Mouse (Mus musculus) intestine, embryonic 15.5 days (tissue): ENCODE measurements around the gene Thra. TPM values are rescaled to one million over a fixed set of nuclear protein-coding genes. Genes with fewer than 3 reads are reported as not detected.
A peak's percentile ranks its signal among the peaks of the same experiment; 100 is the strongest.
"Not testable (repeated sequence)": the region's sequence is repeated elsewhere in the genome, so short reads cannot be mapped to it uniquely, and the experiment has no call there.

Experiments used
- ATAC-seq: fragments of 200-750 bp; cut with Nextera tagmentation; 2 replicates; pipeline ENCODE4 v1.8.0; 2017; ENCODE audit warnings: moderate TSS enrichment, moderate library complexity
- H3K27ac ChIP-seq: fragments of 300-500 bp; sonication (generic); 2 replicates; pipeline ENCODE4 v1.5.1; 2015; ENCODE audit warnings: mild to moderate bottlenecking, inconsistent platforms
- H3K27me3 ChIP-seq: fragments of 300-500 bp; sonication (generic); replicated peaks from 2 replicates; pipeline ENCODE4 v1.6.1; 2015; ENCODE audit warnings: inconsistent platforms
- H3K36me3 ChIP-seq: fragments of 300-500 bp; sonication (generic); 2 replicates; pipeline ENCODE4 v1.6.1; 2015; ENCODE audit warnings: inconsistent platforms
- H3K4me1 ChIP-seq: fragments of 300-500 bp; sonication (generic); replicated peaks from 2 replicates; pipeline ENCODE4 v1.6.1; 2015; ENCODE audit warnings: inconsistent platforms
- H3K4me2 ChIP-seq: fragments of 300-500 bp; sonication (generic); replicated peaks from 2 replicates; pipeline ENCODE4 v1.6.1; 2015; ENCODE audit warnings: mild to moderate bottlenecking, inconsistent platforms
- H3K4me3 ChIP-seq: fragments of 300-500 bp; sonication (generic); replicated peaks from 2 replicates; pipeline ENCODE4 v1.5.1; 2015; ENCODE audit warnings: inconsistent platforms
- H3K9ac ChIP-seq: fragments of 300-500 bp; sonication (generic); 2 replicates; pipeline ENCODE4 v1.6.1; 2015; ENCODE audit warnings: inconsistent platforms
- H3K9me3 ChIP-seq: fragments of 300-500 bp; sonication (generic); 2 replicates; pipeline ENCODE4 v1.6.1; 2016; ENCODE audit warnings: inconsistent platforms
- WGBS: fragments of 180-500 bp; shearing (Covaris S2); methylation state at CpG from one replicate; pipeline ENCODE4 v1.1.7; 2015; 5-methylcytosine and 5-hydroxymethylcytosine counted together
- polyA plus RNA-seq: library from polyadenylated mRNA; unstranded; fragments of >200 nt; fragmentation: Nextera tagmentation; extraction: Ambion mirVana; gene quantifications from 2 replicates; pipeline ENCODE4 v1.2.1, GENCODE M21; 2015

Gene Thra
- polyA plus RNA-seq, 1 experiment from 2014 or later: 42.7 TPM

- Histone ChIP-seq H3K9me3 (no peaks in the 10 kb centered on the region), H3K9ac (no peak overlapping the region), H3K36me3 (peaks cover 31% of the 10 kb centered on the region), H3K4me2 (peak overlapping the region; percentile 24), H3K27me3 (no peaks in the 10 kb centered on the region), H3K4me1 (peaks cover 25% of the 10 kb centered on the region), H3K4me3 (no peak overlapping the region), H3K27ac (peak overlapping the region; percentile 74; the same call in 1 of the 2 replicates)
- WGBS: 78% methylated on average over 22 of the region's 22 CpGs
- ATAC-seq: 0 out of 2 replicates have a peak, but pooled peaks have one; percentile 18
Observed at GRCm38 (mm10) chr11:98707401-98708281, 32.8 kb upstream of the Thra start.

- H3K27me3 ChIP-seq: no peaks in the 10 kb centered on the region
- H3K4me3 ChIP-seq: no peak overlapping the region
- H3K36me3 ChIP-seq: peaks cover 36% of the 10 kb centered on the region
- H3K9me3 ChIP-seq: no peaks in the 10 kb centered on the region
- H3K4me2 ChIP-seq: peak overlapping the region; percentile 24
- H3K27ac ChIP-seq: peak overlapping the region; percentile 74
- peak; percentile 37; the same call in 1 of the 2 replicates for ATAC-seq
- 66% methylated on average over 19 of the region's 19 CpGs for WGBS
- no peak overlapping the region for H3K9ac ChIP-seq
- H3K4me1 ChIP-seq: peaks cover 25% of the 10 kb centered on the region
Observed at GRCm38 (mm10) chr11:98708282-98708956, 32.0 kb upstream of the Thra start.

GRCm38 (mm10) chr11:98709001-98709741 lies 31.3 kb upstream of the Thra start:
- Histone ChIP-seq H3K9ac (no peak overlapping the region), H3K27ac (peak overlapping the region; percentile 74), H3K9me3 (no peaks in the 10 kb centered on the region), H3K27me3 (no peaks in the 10 kb centered on the region), H3K4me3 (no peak overlapping the region), H3K4me2 (no peak overlapping the region), H3K36me3 (peaks cover 41% of the 10 kb centered on the region), H3K4me1 (peaks cover 25% of the 10 kb centered on the region)
- WGBS: 59% methylated on average over 26 of the region's 26 CpGs
- peak; percentile 60 for ATAC-seq

- H3K27me3 ChIP-seq: no peaks in the 10 kb centered on the region
- no peak overlapping the region for H3K4me3 ChIP-seq
- no peak overlapping the region for H3K4me2 ChIP-seq
- 53% methylated on average over 12 of the region's 12 CpGs for WGBS
- ATAC-seq: peak; percentile 49
- no peak overlapping the region for H3K9ac ChIP-seq
- peaks cover 25% of the 10 kb centered on the region for H3K4me1 ChIP-seq
- no peak overlapping the region for H3K27ac ChIP-seq
- no peaks in the 10 kb centered on the region for H3K9me3 ChIP-seq
- H3K36me3 ChIP-seq: peaks cover 43% of the 10 kb centered on the region
Observed at GRCm38 (mm10) chr11:98710416-98711045, 29.9 kb upstream of the Thra start.

- no peaks in the 10 kb centered on the region for H3K27me3 ChIP-seq
- 82% methylated on average over 4 of the region's 4 CpGs for WGBS
- no peaks in the 10 kb centered on the region for H3K9me3 ChIP-seq
- H3K4me1 ChIP-seq: peaks cover 25% of the 10 kb centered on the region
- H3K27ac ChIP-seq: no peak overlapping the region
- H3K9ac ChIP-seq: no peak overlapping the region
- no peak overlapping the region for H3K4me3 ChIP-seq
- peaks cover 42% of the 10 kb centered on the region for H3K36me3 ChIP-seq
- no peak for ATAC-seq
- no peak overlapping the region for H3K4me2 ChIP-seq
Observed at GRCm38 (mm10) chr11:98711046-98711434, 29.4 kb upstream of the Thra start.

- not testable (repeated sequence) for H3K27me3 ChIP-seq, H3K4me2 ChIP-seq, H3K9me3 ChIP-seq, H3K27ac ChIP-seq, ATAC-seq, H3K4me3 ChIP-seq, H3K9ac ChIP-seq
- Histone ChIP-seq H3K4me1 (peaks cover 25% of the 10 kb centered on the region), H3K36me3 (peaks cover 33% of the 10 kb centered on the region)
- 88% methylated on average over 6 of the region's 6 CpGs for WGBS
Observed at GRCm38 (mm10) chr11:98712009-98712408, 28.4 kb upstream of the Thra start.

- 79% methylated on average over 12 of the region's 12 CpGs for WGBS
- Histone ChIP-seq H3K9ac (no peak overlapping the region), H3K4me3 (no peak overlapping the region), H3K36me3 (peaks cover 35% of the 10 kb centered on the region), H3K9me3 (no peaks in the 10 kb centered on the region), H3K27ac (no peak overlapping the region), H3K4me1 (peaks cover 20% of the 10 kb centered on the region), H3K4me2 (no peak overlapping the region), H3K27me3 (no peaks in the 10 kb centered on the region)
- no peak for ATAC-seq
Observed at GRCm38 (mm10) chr11:98713703-98714102, 26.7 kb upstream of the Thra start.

GRCm38 (mm10) chr11:98715946-98716345 lies 24.5 kb upstream of the Thra start:
- 94% methylated on average over 9 of the region's 9 CpGs for WGBS
- no peak overlapping the region for H3K9ac ChIP-seq
- no peak overlapping the region for H3K4me3 ChIP-seq
- H3K27ac ChIP-seq: no peak overlapping the region
- H3K4me1 ChIP-seq: 0 out of 2 replicates have a peak, but pooled peaks cover 2% of the 10 kb centered on the region
- no peaks in the 10 kb centered on the region for H3K27me3 ChIP-seq
- no peak for ATAC-seq
- no peak overlapping the region for H3K4me2 ChIP-seq
- peaks cover 38% of the 10 kb centered on the region for H3K36me3 ChIP-seq
- H3K9me3 ChIP-seq: no peaks in the 10 kb centered on the region

GRCm38 (mm10) chr11:98717904-98718303 lies 22.5 kb upstream of the Thra start:
- 0 out of 2 replicates have a peak overlapping the region, but pooled peaks have one; percentile 17 for H3K27ac ChIP-seq
- 29% methylated on average over 13 of the region's 13 CpGs for WGBS
- H3K36me3 ChIP-seq: peaks cover 29% of the 10 kb centered on the region
- H3K4me2 ChIP-seq: no peak overlapping the region
- H3K4me1 ChIP-seq: peaks cover 13% of the 10 kb centered on the region; the same call in 1 of the 2 replicates
- H3K4me3 ChIP-seq: no peak overlapping the region
- no peaks in the 10 kb centered on the region for H3K27me3 ChIP-seq
- ATAC-seq: no peak
- no peaks in the 10 kb centered on the region for H3K9me3 ChIP-seq
- no peak overlapping the region for H3K9ac ChIP-seq

- ATAC-seq: no peak
- Histone ChIP-seq H3K36me3 (0 out of 2 replicates have a peak, but pooled peaks cover 10% of the 10 kb centered on the region), H3K4me3 (no peak overlapping the region), H3K9ac (no peak overlapping the region), H3K4me2 (no peak overlapping the region), H3K4me1 (peaks cover 13% of the 10 kb centered on the region; the same call in 1 of the 2 replicates), H3K27ac (no peak overlapping the region), H3K9me3 (no peaks in the 10 kb centered on the region), H3K27me3 (no peaks in the 10 kb centered on the region)
- 69% methylated on average over 2 of the region's 2 CpGs for WGBS
Observed at GRCm38 (mm10) chr11:98720756-98721155, 19.7 kb upstream of the Thra start.

- Histone ChIP-seq H3K9ac (no peak overlapping the region), H3K4me2 (no peak overlapping the region), H3K36me3 (0 out of 2 replicates have a peak, but pooled peaks cover 9% of the 10 kb centered on the region), H3K4me1 (peaks cover 13% of the 10 kb centered on the region; the same call in 1 of the 2 replicates), H3K4me3 (no peak overlapping the region), H3K27ac (peak overlapping the region; percentile 23; the same call in 1 of the 2 replicates), H3K9me3 (no peaks in the 10 kb centered on the region), H3K27me3 (no peaks in the 10 kb centered on the region)
- WGBS: 46% methylated on average over 24 of the region's 24 CpGs
- 0 out of 2 replicates have a peak, but pooled peaks have one; percentile 12 for ATAC-seq
Observed at GRCm38 (mm10) chr11:98721458-98722226, 18.8 kb upstream of the Thra start.
